7 mouse cellular contexts compared by ENCODE assay signal in the genomic region with DNA sequence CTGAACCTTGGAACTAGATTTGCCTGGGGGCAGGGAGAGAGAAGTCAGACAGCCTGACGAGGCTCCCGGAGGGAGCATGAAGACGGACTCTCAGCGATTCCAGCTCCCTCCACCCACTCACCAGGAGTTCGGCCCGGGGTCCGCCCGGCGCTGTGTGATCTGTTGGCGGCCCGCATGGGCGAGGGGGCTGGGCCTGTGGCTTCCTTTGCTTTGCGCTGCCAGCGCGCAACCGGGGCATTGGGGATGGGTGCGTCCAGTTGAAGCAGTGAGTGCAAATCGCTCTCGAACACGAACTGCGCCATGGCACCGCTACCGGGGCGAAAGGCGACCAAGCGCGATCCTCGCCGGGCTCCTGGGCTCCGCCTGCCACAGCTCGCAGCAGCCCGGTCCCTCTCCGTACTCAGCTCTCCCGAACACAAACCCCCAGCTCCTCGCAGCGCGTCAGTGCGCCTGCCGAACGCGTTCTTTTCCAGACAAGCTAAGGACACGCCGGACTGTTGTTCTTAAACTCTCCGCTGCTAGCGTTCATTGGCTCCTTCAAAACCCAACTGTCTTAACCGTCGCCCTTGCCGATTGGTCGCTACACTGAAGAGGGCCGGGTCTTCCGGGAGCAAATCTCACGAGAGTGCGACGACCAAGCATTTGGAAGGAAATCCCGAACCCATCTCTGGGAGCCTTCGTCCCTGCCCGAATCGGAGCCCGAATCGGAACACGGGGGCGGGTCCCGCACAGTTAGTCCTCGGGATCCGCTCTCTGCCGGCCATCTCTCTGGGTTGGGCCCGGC. TPM values are rescaled to one million over a fixed set of nuclear protein-coding genes. Genes with fewer than 3 reads are reported as not detected.
DNase-seq lines count a peak whose midpoint lies in the region; ATAC-seq lines count a peak whose summit lies in the region.

A gene (minus strand): TSS at position 533 of the 784 bp plus-strand sequence.

- peak; percentile 95 for ATAC-seq in intestine, embryonic 16.5 days
- peak; percentile 96 for ATAC-seq in midbrain, embryonic 11.5 days (ENCODE audit: low FRiP score)

- no peaks in the 10 kb centered on the region for H3K27me3 ChIP-seq in intestine, embryonic 16.5 days (replicated peaks; ENCODE audit: control insufficient read depth, insufficient read depth, low read length)
- H3K27me3 ChIP-seq in midbrain, embryonic 11.5 days (ENCODE audit: control insufficient read depth, insufficient read depth, low read length) = no peaks in the 10 kb centered on the region

- H3K4me3 ChIP-seq in intestine, embryonic 16.5 days (ENCODE audit: low read length) = peak within 1 kb of the TSS; percentile 74
- peak within 1 kb of the TSS; percentile 86 for H3K4me3 ChIP-seq in midbrain, embryonic 11.5 days (ENCODE audit: low read depth, low read length)

- H3K27ac ChIP-seq in intestine, embryonic 16.5 days (ENCODE audit: low read length) = peak within 1 kb of the TSS; percentile 89
- peak within 1 kb of the TSS; percentile 82 for H3K27ac ChIP-seq in midbrain, embryonic 11.5 days (ENCODE audit: low read depth, low read length)

- peaks cover 10% of the 10 kb centered on the region for H3K36me3 ChIP-seq in intestine, embryonic 16.5 days (ENCODE audit: control insufficient read depth, insufficient read depth, low read length)
- peaks cover 17% of the 10 kb centered on the region for H3K36me3 ChIP-seq in midbrain, embryonic 11.5 days (ENCODE audit: control insufficient read depth, insufficient read depth, low read length)

- peak within 1 kb of the TSS; percentile 97 for H3K4me2 ChIP-seq in intestine, embryonic 16.5 days (ENCODE audit: low read depth, low read length)
- H3K4me2 ChIP-seq in midbrain, embryonic 11.5 days = peak within 1 kb of the TSS; percentile 87

- DNase-seq in adrenal gland, adult 18-20 months (ENCODE audit: low spot score in 2 of 2) = peak; percentile 73 to 74
- peak; percentile 97 for DNase-seq in embryo, embryonic 11 days
- DNase-seq in gastrocnemius, postnatal 36 days = peak; percentile 77 to 81
- peak; percentile 86 to 89 for DNase-seq in left cerebral cortex, postnatal 36 days (ENCODE audit: low spot score in 2 of 2)
- DNase-seq in midbrain, embryonic 11.5 days (ENCODE audit: low spot score, missing footprints) = peak; percentile 97
- DNase-seq in skeletal muscle tissue, adult 2 months (ENCODE audit: low read depth, low spot score) = peak; percentile 88

- H3K9ac ChIP-seq in intestine, embryonic 16.5 days (ENCODE audit: low read depth, low read length) = peak within 1 kb of the TSS; percentile 88
- H3K9ac ChIP-seq in midbrain, embryonic 11.5 days (ENCODE audit: low read length) = peak within 1 kb of the TSS; percentile 90

- H3K9me3 ChIP-seq in intestine, embryonic 16.5 days (ENCODE audit: control insufficient read depth, low read length) = no peaks in the 10 kb centered on the region
- H3K9me3 ChIP-seq in midbrain, embryonic 11.5 days (ENCODE audit: control insufficient read depth, low read length) = no peaks in the 10 kb centered on the region

- peaks cover 26% of the 10 kb centered on the region for H3K4me1 ChIP-seq in intestine, embryonic 16.5 days (ENCODE audit: control insufficient read depth, insufficient read depth, low read length)
- H3K4me1 ChIP-seq in midbrain, embryonic 11.5 days (ENCODE audit: control insufficient read depth, insufficient read depth, low read length) = peaks cover 27% of the 10 kb centered on the region

- 0% methylated on average over 67 of the region's 67 CpGs for WGBS in intestine, embryonic 16.5 days
- under 1% methylated on average over 67 of the region's 67 CpGs for WGBS in midbrain, embryonic 11.5 days

- intact Hi-C loops in gastrocnemius, postnatal 36 days (cut with DNase I) = no loop called here
- intact Hi-C loops in left cerebral cortex, postnatal 36 days (cut with DNase I) = loop anchor here (5.0 kb wide), 1 partner anchor 105 kb away; a partner anchor contains a TSS

RNA-seq across cellular contexts. Expression of the gene that starts here (rescaled TPM):
- total RNA-seq in adrenal gland, adult 18-20 months (2021) = 1 to 10 TPM; 1.6 to 2.9 TPM
- under 1 TPM; 0.69 to 0.97 TPM for total RNA-seq in gastrocnemius, postnatal 36 days (2021)
- polyA plus RNA-seq in intestine, embryonic 16.5 days (2015; fragmentation: Nextera tagmentation; extraction: Ambion mirVana) = 201 and 226 TPM in 2 replicates
- total RNA-seq in left cerebral cortex, postnatal 36 days (2021) = 1 to 10 TPM; 1.3 to 1.6 TPM
- 305 and 337 TPM in 2 replicates for polyA plus RNA-seq in midbrain, embryonic 11.5 days (2014; fragmentation: Nextera tagmentation; extraction: Ambion mirVana)

Comparison
In these comparisons a context has a peak if more than half of its experiments do, and no peak if none do; other contexts are left out.
1. Peak in every context shown above with its lines: DNase-seq, ATAC-seq, H3K4me3 ChIP-seq and H3K27ac ChIP-seq.
2. Peak in DNase-seq in gastrocnemius, postnatal 36 days; RNA of the gene not detected or under 1 TPM.